Mouse (Mus musculus) liver, embryonic 14.5 days (tissue): Measurements from ENCODE around the gene Tmem178. TPM values are rescaled to one million over a fixed set of nuclear protein-coding genes. Genes with fewer than 3 reads are reported as not detected.

Experiments used
- ATAC-seq: fragments of 200-750 bp; cut with Nextera tagmentation; 2 replicates; pipeline ENCODE4 v1.8.0; 2017; ENCODE audit warnings: moderate number of reproducible peaks, mild to moderate bottlenecking, moderate library complexity; ENCODE audit not compliant: insufficient read depth
- DNase-seq, 3 experiments: peaks; one replicate each; pipeline ENCODE4 v3.0.0-alpha.2; 2012 to 2013; ENCODE audit warnings: low read depth in 3 of 3, low spot score in 3 of 3
- H3K27ac ChIP-seq: fragments of 300-500 bp; sonication (generic); 2 replicates; pipeline ENCODE4 v1.5.1; 2014; ENCODE audit warnings: moderate library complexity, mild to moderate bottlenecking, control low read depth, inconsistent platforms
- H3K27me3 ChIP-seq: fragments of 300-500 bp; sonication (generic); 2 replicates; pipeline ENCODE4 v1.6.1; 2014; ENCODE audit warnings: mild to moderate bottlenecking, low read length, moderate library complexity; ENCODE audit not compliant: control insufficient read depth, insufficient read depth
- H3K36me3 ChIP-seq: fragments of 300-500 bp; sonication (generic); replicated peaks from 2 replicates; pipeline ENCODE4 v1.6.1; 2014; ENCODE audit warnings: low read depth; ENCODE audit not compliant: control insufficient read depth, insufficient read depth
- H3K4me1 ChIP-seq, 2 experiments: fragments of 200-500 bp in 1 of 2; fragments of 300-500 bp in 1 of 2; sonication (generic) in 1 of 2; replicated peaks; 2 replicates each; pipeline ENCODE4 v1.6.1; 2012 to 2014; ENCODE audit warnings: antibody characterized with exemption in 1 of 2, inconsistent platforms in 1 of 2, low read length in 1 of 2; ENCODE audit not compliant: control insufficient read depth in 2 of 2, insufficient read depth in 2 of 2
- H3K4me2 ChIP-seq: fragments of 300-500 bp; sonication (generic); 2 replicates; pipeline ENCODE4 v1.6.1; 2014; ENCODE audit warnings: low read depth, mild to moderate bottlenecking, control low read depth, moderate library complexity
- H3K4me3 ChIP-seq, 2 experiments: fragments of 200-500 bp in 1 of 2; fragments of 300-500 bp in 1 of 2; sonication (generic) in 1 of 2; 2 replicates each; pipeline ENCODE4 v1.5.1; 2012 to 2014; ENCODE audit warnings: low read depth in 2 of 2, low read length in 2 of 2, mild to moderate bottlenecking in 2 of 2, control low read depth in 1 of 2, inconsistent platforms in 1 of 2, moderate library complexity in 1 of 2; ENCODE audit not compliant: insufficient read depth in 1 of 2
- H3K9ac ChIP-seq: fragments of 300-500 bp; sonication (generic); replicated peaks from 2 replicates; pipeline ENCODE4 v1.6.1; 2014; ENCODE audit warnings: mild to moderate bottlenecking, control low read depth, moderate library complexity
- H3K9me3 ChIP-seq: fragments of 300-500 bp; sonication (generic); 2 replicates; pipeline ENCODE4 v1.6.1; 2016; ENCODE audit warnings: low read length, mixed read lengths; ENCODE audit not compliant: control insufficient read depth
- CTCF ChIP-seq: IDR thresholded peaks from 2 replicates; pipeline ENCODE4 v1.5.1; 2016; ENCODE audit warnings: antibody characterized with exemption, low read depth, control low read depth
- EP300 ChIP-seq: IDR thresholded peaks from 2 replicates; pipeline ENCODE4 v1.6.1; 2016; ENCODE audit warnings: antibody characterized with exemption, low read depth
- WGBS: fragments of 180-500 bp; shearing (Covaris S2); extraction: QIAGEN DNeasy Blood & Tissue Kit; methylation state at CpG from one replicate; pipeline ENCODE4 v1.1.7; 2014; ENCODE audit not compliant: insufficient replicate concordance; 5-methylcytosine and 5-hydroxymethylcytosine counted together
- polyA plus RNA-seq, 2 experiments: library from polyadenylated mRNA; depleted of rRNA in 1 of 2; stranded (reverse) in 1 of 2; unstranded in 1 of 2; fragments of >200 nt; fragmentation: Nextera tagmentation in 1 of 2; extraction: Ambion mirVana in 1 of 2; gene quantifications; 2 replicates each; pipeline versions ENCODE4 v1.2.1 to v1.2.3; 2012 to 2014

The Tmem178 gene
- polyA plus RNA-seq, 2 experiments = 0.08 to 0.11 TPM

DNA sequence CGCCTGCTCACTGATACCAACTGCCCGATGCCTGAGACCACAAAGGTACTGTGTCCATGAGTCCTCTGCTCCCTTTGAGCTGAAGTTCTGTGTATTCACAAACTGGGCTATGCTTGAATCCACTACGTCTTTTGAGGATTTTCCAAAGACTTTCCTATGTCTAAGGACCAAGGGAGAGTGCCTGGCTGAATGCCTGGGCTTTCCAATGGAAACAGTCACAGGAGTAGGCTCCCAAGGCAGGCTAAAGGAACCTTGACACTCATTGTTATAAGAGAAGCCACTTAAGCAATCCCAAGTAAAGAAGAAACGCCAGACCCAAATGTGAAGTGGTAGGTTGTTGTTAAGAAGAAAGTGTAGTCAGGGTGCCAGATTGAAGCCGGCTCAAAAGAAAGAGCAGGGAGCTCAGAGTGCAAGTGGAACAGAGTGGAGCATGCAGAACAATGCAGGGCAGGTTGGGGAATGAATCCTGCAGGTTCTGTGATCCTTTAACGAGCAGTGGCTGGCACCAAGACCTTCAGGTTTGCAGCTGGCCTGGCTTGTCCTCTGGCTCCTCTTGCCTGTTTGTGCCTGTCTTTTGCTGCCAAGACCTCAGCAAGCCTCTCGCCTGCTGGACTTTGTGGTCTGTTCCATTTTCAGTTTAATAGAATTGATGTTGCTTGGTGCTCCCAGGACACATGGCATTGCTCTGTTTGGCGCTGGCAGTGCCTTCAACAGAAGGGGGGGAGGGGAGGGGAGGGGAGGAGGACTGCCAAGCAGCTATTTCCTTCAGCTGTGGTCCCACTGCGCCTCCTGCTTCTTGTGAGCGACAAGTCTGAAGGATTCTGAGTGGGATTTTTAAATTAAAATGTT is 22.9 kb upstream of the Tmem178 start:
- TF ChIP-seq CTCF = no peak
- TF ChIP-seq EP300 = no peak
- H3K4me2 ChIP-seq = no peak overlapping the region
- DNase-seq = no peak
- no peak for ATAC-seq
- 52% methylated on average over 10 of the region's 10 CpGs for WGBS
- H3K4me3 ChIP-seq = no peak overlapping the region
- H3K27ac ChIP-seq = no peak overlapping the region
- no peaks in the 10 kb centered on the region for H3K4me1 ChIP-seq
- H3K9me3 ChIP-seq = no peaks in the 10 kb centered on the region
- no peaks in the 10 kb centered on the region for H3K27me3 ChIP-seq
- H3K9ac ChIP-seq = no peak overlapping the region
- H3K36me3 ChIP-seq = no peaks in the 10 kb centered on the region

DNA sequence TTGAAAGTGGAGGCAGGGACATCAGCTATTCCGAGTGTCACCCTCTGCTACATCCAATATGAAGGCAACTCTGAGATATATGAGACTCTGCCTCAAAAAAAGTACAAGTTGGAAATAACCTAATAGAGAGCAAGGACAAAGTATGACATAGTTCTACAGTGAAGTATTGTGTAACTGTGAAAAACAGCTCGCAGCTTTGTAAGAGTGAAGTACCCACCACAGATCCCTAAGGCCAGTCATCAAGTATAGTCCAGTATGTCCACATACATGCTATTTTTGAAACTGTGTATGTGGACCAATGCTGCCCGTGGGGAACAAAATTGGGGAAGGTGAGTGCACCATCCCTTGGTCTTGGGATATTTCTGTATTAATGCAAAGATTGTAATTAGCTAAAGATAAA is 18.9 kb upstream of the Tmem178 start:
- no peaks in the 10 kb centered on the region for H3K4me1 ChIP-seq
- 62% methylated on average over 3 of the region's 3 CpGs for WGBS
- H3K36me3 ChIP-seq = no peaks in the 10 kb centered on the region
- H3K4me2 ChIP-seq = no peak overlapping the region
- no peak overlapping the region for H3K27ac ChIP-seq
- H3K9me3 ChIP-seq = no peaks in the 10 kb centered on the region
- TF ChIP-seq CTCF (no peak), EP300 (no peak)
- ATAC-seq (no peak), DNase-seq (no peak)
- H3K9ac ChIP-seq = no peak overlapping the region
- H3K27me3 ChIP-seq = no peaks in the 10 kb centered on the region
- H3K4me3 ChIP-seq = no peak overlapping the region

DNA sequence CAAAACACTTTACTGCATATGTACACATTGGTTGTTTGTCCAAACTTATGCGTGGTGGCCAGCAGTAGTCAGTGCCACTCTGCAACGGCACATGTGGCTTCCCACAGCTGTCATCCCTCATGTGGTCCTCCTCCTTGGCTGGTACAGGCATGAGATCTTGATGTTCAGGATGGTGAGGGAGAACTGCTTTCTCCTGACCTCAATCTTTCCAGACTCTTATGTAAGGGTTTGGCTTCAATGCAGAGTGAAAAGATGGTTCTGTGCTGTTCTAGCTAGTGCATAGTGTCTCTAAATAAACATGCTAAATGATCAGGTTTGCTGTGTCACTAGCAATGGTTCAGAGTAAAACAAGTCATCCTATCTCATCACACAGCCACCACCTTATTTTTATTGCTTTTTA is 17.3 kb upstream of the Tmem178 start:
- ATAC-seq (no peak), DNase-seq (no peak)
- Histone ChIP-seq H3K27ac (no peak overlapping the region), H3K36me3 (no peaks in the 10 kb centered on the region), H3K9me3 (no peaks in the 10 kb centered on the region), H3K4me3 (no peak overlapping the region), H3K9ac (no peak overlapping the region), H3K4me2 (no peak overlapping the region), H3K27me3 (no peaks in the 10 kb centered on the region), H3K4me1 (no peaks in the 10 kb centered on the region)
- TF ChIP-seq EP300 (no peak), CTCF (no peak)
- WGBS = 56% methylated on average over 2 of the region's 2 CpGs

DNA sequence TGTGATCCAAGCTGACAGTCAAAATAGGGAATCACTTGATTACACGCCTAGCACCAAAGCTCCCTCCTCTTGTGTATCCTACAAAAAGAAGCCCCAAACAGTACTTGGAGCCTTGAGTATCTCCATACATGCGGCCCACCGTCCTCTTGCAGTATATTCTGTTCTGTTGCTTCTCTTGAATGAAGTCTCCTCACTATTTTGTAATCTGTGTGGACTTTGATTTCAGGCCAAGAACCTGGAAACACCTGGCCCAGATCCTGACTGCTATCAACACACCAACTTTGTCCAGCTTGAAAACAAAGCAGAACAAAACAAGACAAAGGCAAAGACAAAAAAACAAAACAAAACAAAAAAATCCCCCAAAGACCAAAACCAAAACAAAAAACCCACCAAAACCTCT is 11.7 kb upstream of the Tmem178 start:
- DNase-seq = no peak
- H3K9me3 ChIP-seq = no peaks in the 10 kb centered on the region
- H3K4me1 ChIP-seq = no peaks in the 10 kb centered on the region; a peak in 1 of 4 replicates
- no peak overlapping the region for H3K4me3 ChIP-seq
- TF ChIP-seq EP300 (no peak), CTCF (no peak)
- WGBS = 66% methylated on average over 3 of the region's 3 CpGs
- H3K27me3 ChIP-seq = no peaks in the 10 kb centered on the region
- no peak overlapping the region for H3K4me2 ChIP-seq
- no peaks in the 10 kb centered on the region for H3K36me3 ChIP-seq
- H3K27ac ChIP-seq = no peak overlapping the region
- no peak for ATAC-seq
- no peak overlapping the region for H3K9ac ChIP-seq

DNA sequence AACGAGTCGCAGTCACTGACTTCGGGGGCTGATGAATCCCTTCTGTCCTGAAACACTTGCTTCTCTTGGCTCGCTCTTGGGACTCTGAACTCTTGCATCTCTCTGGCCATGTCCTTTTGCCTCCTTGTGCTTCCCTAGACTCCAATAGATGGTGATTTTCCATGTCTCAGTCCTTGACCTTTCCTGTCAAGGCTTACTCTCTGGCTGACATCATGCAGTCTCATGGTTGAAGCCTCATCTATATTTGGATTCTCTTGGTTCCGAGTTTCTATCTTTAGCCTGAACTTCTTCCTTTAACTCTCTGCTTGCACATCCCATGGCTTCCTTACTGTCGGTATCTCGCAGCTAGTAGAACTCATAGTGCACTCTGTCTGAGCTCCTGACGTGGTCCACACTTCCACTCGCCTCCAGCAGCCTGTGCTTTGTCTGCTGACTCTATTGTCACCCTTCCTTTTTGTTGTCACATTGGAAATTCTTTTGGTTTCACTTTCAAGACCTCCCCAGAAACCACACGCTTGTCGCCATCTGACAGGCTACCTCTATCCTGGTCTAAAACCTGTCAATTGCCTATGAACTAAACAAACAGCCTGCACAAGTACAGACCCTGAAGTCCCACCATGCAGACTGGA is 10.9 kb upstream of the Tmem178 start:
- ATAC-seq = no peak
- no peaks in the 10 kb centered on the region for H3K27me3 ChIP-seq
- WGBS = 37% methylated on average over 11 of the region's 11 CpGs
- H3K4me1 ChIP-seq = no peaks in the 10 kb centered on the region; a peak in 1 of 4 replicates
- H3K4me2 ChIP-seq = no peak overlapping the region
- H3K9ac ChIP-seq = no peak overlapping the region
- H3K4me3 ChIP-seq = no peak overlapping the region
- H3K27ac ChIP-seq = no peak overlapping the region
- H3K36me3 ChIP-seq = no peaks in the 10 kb centered on the region
- H3K9me3 ChIP-seq = no peaks in the 10 kb centered on the region
- TF ChIP-seq CTCF = no peak
- TF ChIP-seq EP300 = no peak
- DNase-seq = no peak
